Mouse (Mus musculus) splenic B cell, adult 2 months (primary cell): ENCODE results near the gene Wrb.
A peak's percentile ranks its signal among the peaks of the same experiment; 100 is the strongest.

Source experiments
- DNase-seq: peaks from one replicate; pipeline ENCODE4 v3.0.0-alpha.2; 2011; ENCODE audit warnings: low read depth, low spot score
- H3K27me3 ChIP-seq: 2 replicates; pipeline ENCODE4 v1.6.1; 2012; ENCODE audit warnings: mild to moderate bottlenecking, low read length, moderate library complexity, mixed read lengths; ENCODE audit not compliant: control insufficient read depth, poor library complexity, insufficient read depth, severe bottlenecking
- H3K36me3 ChIP-seq: 2 replicates; pipeline ENCODE4 v1.6.1; 2012; ENCODE audit warnings: mild to moderate bottlenecking, low read length, moderate library complexity, mixed read lengths; ENCODE audit not compliant: control insufficient read depth, poor library complexity, insufficient read depth, severe bottlenecking

Gene Wrb

DNA sequence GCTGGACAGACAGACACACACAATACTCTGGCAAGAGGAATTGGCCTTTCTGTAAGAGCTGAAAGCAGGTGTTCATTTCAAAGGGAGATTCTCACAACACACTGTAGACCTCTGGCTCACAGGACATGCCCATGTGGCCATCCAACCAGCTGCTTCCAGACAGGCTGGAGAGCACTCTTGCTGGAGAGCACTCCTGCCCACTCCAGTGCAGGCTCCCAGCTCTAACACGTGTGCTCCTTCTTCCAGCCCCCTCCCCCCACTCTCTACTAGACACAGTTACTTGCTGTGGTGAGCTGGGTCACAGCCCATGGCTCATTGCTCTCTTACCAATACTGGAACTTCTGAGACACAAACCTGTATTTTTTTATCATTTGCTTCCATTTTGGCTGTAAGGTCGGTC is 30.2 kb downstream of the Wrb start:
- H3K27me3 ChIP-seq = no peaks in the 10 kb centered on the region
- DNase-seq = no peak

DNA sequence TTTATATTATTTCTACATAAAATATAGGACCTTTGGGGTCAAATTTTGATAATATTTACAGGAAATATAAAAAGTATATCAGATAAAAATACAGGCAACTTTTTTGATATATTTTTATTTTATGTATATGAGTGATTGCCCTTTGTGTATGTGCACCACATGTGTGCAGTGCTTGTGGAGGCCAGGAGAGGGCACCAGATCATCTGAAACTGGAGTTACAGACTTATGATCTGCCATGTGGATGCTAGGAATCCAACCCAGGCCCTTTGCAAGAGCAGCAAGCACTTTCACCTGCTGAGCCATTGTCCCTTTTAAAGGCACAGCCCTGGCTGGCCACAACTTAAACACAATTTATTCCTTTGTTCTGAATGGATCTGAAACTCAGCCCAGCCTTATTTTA is 33.9 kb downstream of the Wrb start:
- DNase-seq = no peak
- H3K36me3 ChIP-seq = no peaks in the 10 kb centered on the region
- H3K27me3 ChIP-seq = no peaks in the 10 kb centered on the region

More for the DNA sequence above, 30.2 kb downstream of the Wrb start:
- no peaks in the 10 kb centered on the region for H3K36me3 ChIP-seq

DNA sequence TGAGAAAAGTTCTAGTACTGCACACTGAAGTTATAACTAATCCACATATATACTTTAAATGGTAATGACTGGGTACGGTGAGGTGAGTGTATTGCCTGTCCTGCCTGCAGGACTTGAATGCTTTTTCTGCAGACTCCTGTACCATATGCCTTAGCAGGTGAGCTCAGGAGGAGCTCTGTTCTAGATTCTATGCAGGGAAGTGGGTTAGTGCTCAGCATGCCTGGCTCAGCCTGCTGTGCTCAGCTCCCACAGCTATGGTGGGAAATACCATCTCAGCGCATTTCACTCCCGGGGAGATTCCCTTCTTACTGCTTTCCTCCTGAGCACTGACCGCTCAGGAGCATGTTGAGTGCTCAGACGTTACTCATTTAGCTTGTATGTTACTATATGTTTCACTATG is 42.4 kb downstream of the Wrb start:
- H3K36me3 ChIP-seq = no peaks in the 10 kb centered on the region
- no peaks in the 10 kb centered on the region for H3K27me3 ChIP-seq
- no peak for DNase-seq

DNA sequence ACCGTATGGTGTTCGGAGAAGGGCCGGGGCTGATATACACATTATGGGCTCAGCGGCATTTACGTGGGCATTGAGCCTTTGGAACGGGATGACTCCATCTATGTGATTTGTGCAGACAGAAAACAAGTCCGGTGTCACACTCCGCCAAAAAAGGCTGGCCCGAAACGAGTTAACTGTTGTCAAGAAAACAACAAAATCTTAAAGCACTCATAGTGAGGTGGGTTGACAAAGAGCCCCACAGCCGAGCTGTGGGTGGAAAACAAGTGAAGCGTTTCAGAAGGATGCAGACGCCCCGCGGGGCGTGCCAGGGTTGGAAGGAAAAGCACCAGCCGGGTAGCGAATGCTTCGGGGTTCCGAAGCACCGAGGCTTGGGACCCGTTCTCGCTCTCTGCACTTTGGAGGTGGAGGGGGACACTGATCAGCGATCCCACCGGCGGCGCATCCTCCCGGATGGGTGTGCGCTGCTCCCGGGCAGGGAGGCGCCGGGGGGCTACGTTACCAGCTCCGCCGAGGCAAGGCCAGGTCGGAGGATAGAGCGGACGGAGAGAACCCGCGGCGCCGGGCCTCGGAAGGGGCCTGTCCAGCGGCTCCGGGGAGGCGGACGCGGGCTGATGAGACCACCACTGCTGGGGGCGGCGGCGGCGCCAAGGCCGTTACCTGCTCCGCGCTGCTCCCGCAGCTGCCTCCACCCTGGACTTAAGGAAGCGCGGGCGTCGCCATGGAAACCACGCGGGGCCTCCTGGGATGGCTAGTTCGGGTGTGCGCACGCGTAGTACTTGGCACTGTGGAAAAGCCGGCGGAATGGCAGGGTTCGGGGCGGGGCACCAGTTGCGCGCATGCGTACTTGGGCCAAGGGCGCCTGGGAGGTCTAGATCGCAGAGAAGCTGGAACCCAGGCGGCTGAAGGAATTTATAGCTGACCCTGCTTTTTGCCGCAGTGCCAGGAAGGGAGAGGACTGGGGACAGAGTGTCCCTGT is 46.6 kb downstream of the Wrb start, which contains the start of gene Lca5l:
Gene Lca5l, minus strand, starts transcription at position 741 of the 976 bp plus-strand sequence.
- peak; percentile 93 for DNase-seq
- Histone ChIP-seq H3K27me3 (no peaks in the 10 kb centered on the region), H3K36me3 (no peaks in the 10 kb centered on the region)

DNA sequence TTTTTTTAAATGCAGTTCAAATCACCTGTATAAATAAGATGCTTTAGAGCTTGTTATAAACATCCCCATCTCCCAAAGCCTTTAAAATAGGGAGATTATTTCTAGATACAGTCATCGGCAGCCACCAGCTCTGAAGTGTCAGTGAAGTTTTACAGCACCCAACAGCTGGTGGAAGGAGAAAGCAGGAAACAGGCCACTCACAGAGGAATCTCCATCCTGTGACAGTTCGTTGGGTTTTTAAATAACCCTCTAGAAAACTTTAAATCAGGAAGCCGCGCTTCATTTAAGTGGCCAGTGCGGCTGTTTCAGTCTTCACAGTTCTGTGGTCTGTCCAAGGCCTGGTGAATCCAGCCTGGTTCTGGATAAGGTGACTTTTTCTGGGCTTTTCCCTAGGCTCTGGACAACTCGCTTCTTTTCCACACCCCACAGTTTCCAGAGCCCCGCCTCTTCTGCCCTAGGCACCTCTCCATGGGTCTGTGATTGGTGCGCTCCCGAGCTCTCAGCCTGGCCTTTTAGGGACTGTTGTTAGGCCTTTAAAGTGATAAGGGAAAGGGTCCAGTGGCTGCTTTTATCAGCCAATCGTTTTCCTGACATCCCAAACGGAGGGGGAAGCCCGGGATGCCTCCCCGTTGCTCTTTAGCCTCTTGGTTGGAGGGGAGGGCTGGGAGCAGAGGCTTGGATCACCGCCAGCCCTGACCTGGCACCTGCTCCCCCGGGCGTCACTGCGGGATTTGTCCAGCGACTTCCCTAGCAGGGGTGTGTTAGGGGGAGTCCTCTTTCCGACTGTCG is 54.9 kb downstream of the Wrb start, which contains the start of gene Sh3bgr:
Gene Sh3bgr, plus strand, starts transcription at position 538 of the 789 bp plus-strand sequence.
- Histone ChIP-seq H3K27me3 (no peaks in the 10 kb centered on the region), H3K36me3 (no peaks in the 10 kb centered on the region)
- DNase-seq = no peak

DNA sequence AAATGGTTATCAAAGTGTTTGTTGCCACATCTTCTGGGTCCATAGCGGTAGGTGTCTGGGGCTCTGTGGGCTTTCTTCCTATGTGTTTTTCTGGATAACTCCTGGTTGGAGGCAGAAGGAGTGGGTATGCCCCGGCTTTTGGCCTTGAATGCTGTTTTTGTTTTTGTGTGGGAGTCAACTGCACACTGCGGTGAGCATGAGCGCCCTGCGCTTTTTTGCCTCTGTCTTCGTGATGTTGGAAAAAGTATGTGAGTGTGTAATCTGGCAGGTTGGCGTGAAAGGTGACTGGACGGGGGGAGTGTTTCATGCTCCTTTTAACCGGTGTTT is 55.5 kb downstream of the Wrb start:
- no peak for DNase-seq
- no peaks in the 10 kb centered on the region for H3K27me3 ChIP-seq

DNA sequence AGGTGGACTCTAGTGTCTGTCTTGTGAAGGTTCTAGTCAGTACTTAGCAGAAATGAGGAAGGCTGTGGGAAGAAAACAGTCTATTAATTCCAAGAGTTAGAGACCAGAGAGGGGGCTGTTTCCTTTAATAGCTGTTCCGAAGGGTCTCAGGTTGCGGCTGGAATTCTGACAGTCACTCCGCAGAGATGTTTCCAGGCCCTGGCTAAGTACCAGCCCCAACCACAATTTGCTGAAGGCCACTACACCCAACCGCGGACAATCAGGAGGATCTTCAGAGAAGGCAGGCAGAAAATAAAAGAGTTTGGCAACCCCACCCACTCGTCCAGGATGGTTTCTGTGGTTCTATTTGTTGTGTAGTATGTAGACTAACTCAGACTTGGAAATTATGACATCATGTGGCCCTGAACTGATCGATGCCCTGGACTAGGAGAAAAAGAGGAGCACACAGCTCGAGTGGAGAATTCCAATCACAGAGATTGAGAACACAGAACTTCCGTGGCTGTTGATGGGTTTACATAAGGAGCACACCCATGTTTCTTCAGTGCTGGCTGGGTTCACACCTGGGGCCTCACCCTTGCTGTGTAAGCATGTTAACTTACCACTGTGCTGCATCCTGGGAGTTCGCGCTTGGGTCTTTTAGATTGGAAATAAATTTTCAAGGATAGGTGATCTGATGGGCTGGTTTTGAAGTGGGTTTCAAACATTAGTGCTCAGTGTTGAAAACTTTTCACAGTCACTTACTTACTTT is 56.5 kb downstream of the Wrb start:
- DNase-seq = no peak
- no peaks in the 10 kb centered on the region for H3K36me3 ChIP-seq

More for the DNA sequence above, 55.5 kb downstream of the Wrb start:
- no peaks in the 10 kb centered on the region for H3K36me3 ChIP-seq

More for the DNA sequence above, 56.5 kb downstream of the Wrb start:
- no peaks in the 10 kb centered on the region for H3K27me3 ChIP-seq
